Mouse (Mus musculus) hindbrain, embryonic 15.5 days (tissue): ENCODE measurements around the gene Hscb. TPM values are rescaled to one million over a fixed set of nuclear protein-coding genes. Genes with fewer than 3 reads are reported as not detected.

ENCODE experiments used
- polyA plus RNA-seq: library from polyadenylated mRNA; unstranded; fragments of >200 nt; fragmentation: Nextera tagmentation; extraction: Ambion mirVana; gene quantifications from 2 replicates; pipeline ENCODE4 v1.2.1, GENCODE M21; 2015

Hscb gene
- polyA plus RNA-seq, 1 experiment from 2014 or later = 9.6 TPM

Other genes with a start within 250 kb of the Hscb start
- 42.7 and 46.1 TPM in 2 replicates for gene Noc4l, start 186.4 kb downstream of the Hscb start, polyA plus RNA-seq
- 18.7 and 19.3 TPM in 2 replicates for gene Ddx51, start 186.3 kb downstream of the Hscb start, polyA plus RNA-seq
- gene Ep400, start 69.1 kb downstream of the Hscb start, polyA plus RNA-seq = 50.8 and 51.3 TPM in 2 replicates
- 22.8 and 23.3 TPM in 2 replicates for gene Pus1, start 59.1 kb downstream of the Hscb start, polyA plus RNA-seq
- gene Ulk1, start 29.7 kb downstream of the Hscb start, polyA plus RNA-seq = 28.5 and 29.5 TPM in 2 replicates
- 8.3 and 9.5 TPM in 2 replicates for gene Chek2, start 202 bp upstream of the Hscb start, polyA plus RNA-seq
- gene Ttc28, start 40.0 kb upstream of the Hscb start, polyA plus RNA-seq = 19.1 and 20.5 TPM in 2 replicates